Mouse (Mus musculus): ENCODE measurements at regions not wholly inside any gene's neighbourhood (a gene's known extent, or its start where the extent isn't known, plus 50 kb on each side); places are given as distances from the start of the nearest gene placed in this dataset.

DNA sequence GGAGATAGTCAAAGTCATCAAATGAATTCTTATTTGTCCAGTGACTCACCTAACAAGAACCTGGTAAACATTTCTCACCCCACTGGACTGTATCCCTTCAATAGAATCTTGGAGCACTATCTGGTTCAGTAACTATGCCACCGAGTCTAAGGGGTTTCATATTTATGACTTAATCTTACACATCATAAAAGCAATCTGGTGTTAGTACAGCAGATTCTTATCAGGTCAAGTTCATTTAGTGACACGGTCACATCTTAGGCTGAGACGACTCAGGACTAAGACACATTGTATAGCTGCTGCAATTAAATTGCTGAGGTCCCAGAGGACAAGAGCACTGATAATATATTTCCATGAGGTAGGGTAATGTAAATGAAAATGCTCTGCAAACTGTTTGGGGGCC lies 57.4 kb upstream of the Tmem26 start:
- TF ChIP-seq CTCF (IDR thresholded peaks at IDR 0.05; ENCODE audit: borderline replicate concordance, extremely low read depth, insufficient read depth, insufficient read length) (no peak), POLR2A (IDR thresholded peaks at IDR 0.05; ENCODE audit: borderline replicate concordance, extremely low read depth, insufficient read depth, insufficient read length, poor library complexity, severe bottlenecking) (no peak)

Data from brain, embryonic 14.5 days (tissue).